Mouse (Mus musculus) spleen, postnatal 4 days (tissue): ENCODE measurements around the gene Gm21834.

Experiments used
- DNase-seq, 2 experiments: peaks; one replicate each; pipeline ENCODE4 v3.0.0; 2022; ENCODE audit warnings: low spot score in 2 of 2

The Gm21834 gene

DNA sequence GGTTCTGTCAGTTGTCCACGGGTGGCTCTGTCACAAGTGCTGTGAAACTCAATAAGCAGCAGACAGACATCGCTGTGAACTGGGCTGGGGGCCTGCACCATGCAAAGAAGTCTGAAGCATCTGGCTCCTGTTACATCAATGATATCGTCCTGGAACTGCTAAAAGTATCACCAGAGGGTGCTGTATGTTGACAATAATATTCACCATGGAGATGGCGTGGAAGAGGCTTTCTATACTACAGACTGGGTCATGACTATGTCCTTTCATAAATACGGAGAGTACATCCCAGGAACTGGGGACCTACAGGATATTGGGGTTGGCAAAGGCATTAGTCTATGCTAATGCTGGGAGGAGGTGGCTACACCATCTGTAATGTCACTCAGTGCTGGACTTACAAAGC is at the start of gene Gm21834:
Gene Gm21834, minus strand, starts transcription at position 101 of the 400 bp plus-strand sequence.
- no peak for DNase-seq

DNA sequence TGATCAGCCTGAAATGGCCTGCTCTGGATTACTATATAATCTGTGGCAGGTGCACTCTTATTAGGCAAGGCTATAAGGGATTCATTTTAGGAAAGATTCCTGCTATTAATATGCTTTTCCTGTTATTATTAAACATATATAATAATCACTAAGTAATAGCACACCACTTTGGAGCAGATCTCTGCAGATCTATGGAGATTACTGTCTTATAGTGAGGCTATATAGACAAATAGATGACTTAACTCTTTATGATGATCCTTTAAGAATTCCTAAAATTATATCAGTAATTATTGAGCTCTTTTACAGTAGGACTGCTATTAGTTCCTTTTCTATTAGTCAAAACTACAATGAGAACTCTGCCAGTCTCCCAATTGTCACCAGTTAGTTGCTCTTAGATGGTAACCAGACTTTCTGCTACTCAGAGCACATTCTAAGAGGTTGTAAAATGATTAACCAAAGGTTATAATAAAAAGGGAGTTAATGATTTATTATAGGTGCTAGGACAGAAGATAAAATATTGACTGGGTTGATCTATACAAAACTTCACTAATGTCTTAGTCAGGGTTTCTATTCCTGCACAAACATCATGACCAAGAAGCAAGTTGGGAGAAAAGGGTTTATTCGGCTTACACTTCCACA is 46.3 kb upstream of the Gm21834 start:
- no peak for DNase-seq

DNA sequence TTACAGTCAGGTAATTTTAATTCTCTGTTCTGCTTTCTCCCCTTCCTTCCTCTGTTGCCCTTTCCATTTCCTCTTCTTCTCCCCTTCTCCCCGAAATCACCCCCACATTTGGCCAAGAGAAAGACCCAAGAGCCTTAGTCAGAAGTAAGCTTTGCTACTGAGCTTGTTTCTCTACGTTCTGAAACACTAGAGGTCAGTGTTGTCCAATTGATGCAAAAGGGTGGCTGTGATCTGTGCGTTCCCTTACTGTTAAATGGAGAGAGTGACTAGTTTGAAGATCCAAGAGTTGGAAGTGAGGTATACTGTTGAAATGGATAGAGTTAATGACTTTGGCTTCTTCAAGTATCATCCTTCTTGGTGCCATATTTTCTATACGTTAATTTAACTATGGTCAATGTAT is 28.9 kb upstream of the Gm21834 start:
- DNase-seq, result no peak

DNA sequence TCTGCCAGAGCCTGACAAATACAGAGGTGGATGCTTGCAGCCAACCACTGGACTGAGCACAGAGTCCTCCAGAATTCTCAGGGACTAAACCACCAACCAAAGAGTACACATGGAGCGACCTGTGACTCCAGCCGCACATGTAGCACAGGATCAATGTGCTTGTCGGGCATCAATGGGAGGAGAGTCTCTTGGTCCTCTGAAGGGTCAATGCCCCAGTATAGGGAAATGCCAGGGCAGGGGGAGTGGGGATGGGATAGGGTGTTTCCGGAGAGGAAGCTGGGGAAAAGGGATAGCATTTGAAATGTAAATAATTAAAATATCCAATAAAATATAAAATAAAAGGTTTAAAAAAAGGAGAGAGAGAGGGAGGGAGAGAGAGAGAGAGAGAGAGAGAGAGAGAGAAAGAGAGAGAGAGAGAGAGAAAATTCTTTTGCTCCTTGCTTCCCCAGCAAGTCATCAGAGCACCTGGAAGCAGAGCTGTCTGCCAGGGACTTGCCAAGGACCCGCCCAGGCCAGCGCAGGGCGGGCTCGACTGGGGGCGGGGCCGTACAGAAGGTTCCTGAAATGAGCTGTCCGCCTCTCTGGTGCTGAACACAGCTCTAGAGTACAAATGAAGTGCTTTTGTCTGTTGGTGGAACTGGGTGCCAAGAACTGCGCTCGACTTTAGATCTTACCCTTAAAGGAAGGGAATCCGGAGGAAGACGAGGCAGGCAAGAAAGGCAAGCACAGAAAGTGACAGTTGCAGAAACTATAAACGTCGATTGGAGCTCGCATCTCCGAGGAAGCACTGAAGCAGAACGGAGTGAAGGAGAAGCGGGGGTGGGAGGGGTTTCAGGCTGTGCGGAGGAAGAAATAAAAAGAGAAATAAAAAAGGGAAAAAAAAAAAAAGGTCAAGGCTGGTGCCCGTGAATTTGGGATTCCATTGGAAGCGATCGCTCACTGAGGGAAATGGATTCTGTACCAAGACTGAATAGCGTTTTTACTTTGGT is 26.9 kb upstream of the Gm21834 start, which contains the start of gene Cntnap5c:
Gene Cntnap5c, plus strand, starts transcription at position 949 of the 989 bp plus-strand sequence.
- peak; percentile 13 to 61 for DNase-seq

DNA sequence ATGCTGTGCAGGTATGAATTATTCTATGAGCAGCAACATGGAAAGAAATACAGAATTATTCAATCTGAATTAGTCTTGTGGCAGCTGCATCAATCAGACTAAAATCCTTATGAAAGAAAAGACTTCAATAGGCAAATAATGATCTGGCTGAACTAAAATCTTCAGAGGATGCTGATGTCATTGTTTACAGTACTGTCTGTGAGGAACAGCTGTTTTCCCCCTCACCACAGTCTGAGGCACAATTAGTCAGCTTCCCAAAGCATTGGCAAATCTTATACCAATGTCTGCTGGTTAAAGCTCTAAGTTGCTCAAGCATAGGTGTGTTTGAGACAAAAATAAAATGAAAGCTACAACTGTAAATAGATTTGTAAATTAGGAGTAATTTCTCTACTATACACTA is 25.3 kb upstream of the Gm21834 start:
- DNase-seq, result no peak

DNA sequence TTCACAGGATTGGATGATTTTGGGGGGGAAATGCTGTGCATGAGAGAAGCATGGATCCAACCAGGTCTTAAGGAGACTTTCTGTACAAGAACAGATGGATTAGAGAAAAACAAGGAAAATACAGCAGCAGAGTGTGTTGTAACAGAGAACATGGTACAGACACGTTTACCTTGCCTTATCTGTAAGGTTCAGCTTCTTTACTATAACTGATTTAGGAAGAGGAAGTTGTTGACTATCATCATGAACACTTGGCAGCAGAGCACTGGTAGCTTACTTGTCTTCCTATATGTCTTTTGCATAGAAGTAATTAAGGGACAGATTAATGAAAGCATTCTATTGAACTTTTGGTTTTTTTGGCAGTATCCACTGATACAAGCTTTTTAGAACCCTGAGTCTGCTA is 16.0 kb upstream of the Gm21834 start:
- no peak for DNase-seq

DNA sequence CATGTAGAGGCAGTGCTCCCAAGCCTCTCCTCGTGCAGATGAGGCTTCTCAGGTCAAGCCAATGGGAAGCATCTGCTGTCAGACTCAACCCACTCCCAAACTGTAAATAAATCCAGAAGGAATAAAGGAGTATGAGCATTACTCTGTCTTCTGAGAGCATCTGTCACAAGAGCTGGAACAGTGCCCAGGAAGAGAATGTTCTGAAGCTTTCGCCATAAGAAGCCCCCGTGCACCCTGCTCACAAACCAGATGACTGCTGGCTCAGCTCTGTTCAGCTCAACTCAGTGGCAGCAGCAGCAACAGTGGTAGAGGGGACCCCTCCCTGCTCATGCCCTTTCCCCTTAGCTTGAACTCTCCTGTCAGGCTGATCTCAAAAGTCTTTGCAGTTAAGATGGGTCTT is 47.2 kb downstream of the Gm21834 start:
- DNase-seq, result no peak
